Mouse (Mus musculus): Measurements from ENCODE around the gene Pip4p1.

DNA sequence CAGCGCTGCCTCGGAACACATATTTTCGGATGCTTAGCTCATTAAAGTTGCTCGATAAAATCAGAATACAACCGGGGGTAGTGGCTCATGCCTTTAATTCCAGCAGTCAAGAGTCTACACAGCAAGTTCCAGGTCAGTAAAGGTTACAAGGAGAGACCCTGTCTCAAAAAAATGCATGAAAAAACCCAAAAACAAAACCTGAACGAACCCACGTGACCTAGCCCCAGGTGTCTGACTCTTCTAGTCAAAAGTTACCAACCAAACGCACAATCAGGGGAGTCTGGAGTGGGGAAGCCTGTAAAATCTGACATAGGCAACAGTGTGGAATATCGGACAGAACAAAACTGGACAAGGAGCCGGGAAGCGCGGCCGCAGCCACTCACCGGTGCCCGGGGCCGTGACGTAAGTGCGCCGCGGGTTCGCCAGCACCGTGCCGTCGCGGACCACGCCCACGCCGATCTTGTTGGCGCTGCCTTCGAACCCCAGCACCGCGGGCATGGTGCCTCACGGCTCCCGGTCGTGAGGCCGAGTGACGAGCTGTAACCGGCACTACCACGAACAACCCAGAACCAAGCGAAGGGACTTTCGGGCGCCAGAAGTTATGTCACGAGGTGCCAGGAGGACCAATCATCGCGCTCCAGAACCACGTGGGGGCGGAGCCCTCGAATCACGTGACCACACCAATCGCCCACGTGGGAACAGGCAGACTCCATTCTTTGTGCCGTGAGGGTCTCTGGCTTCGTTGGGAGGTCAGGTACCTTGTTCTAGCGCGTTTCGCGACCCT is 6.2 kb downstream of the Pip4p1 start, which contains the start of the genes Osgep and Apex1:
- TF ChIP-seq CTCF (IDR thresholded peaks at IDR 0.05; ENCODE audit: low read depth, low read length) (no peak), GATA1 (IDR thresholded peaks at IDR 0.05; ENCODE audit: borderline replicate concordance, low read length) (no peak), POLR2AphosphoS5 (IDR thresholded peaks at IDR 0.05; ENCODE audit: insufficient replicate concordance, low read depth, low read length) (0 out of 2 replicates have a peak, but pooled peaks have one; percentile 32), TAL1 (conservative IDR thresholded peaks at IDR 0.05; ENCODE audit: low read depth, low read length) (no peak)
